Mouse (Mus musculus) heart, postnatal 0 days (tissue): ENCODE measurements around the gene Tmco2. TPM values are rescaled to one million over a fixed set of nuclear protein-coding genes. Genes with fewer than 3 reads are reported as not detected.
"Not testable (repeated sequence)": the region's sequence is repeated elsewhere in the genome, so short reads cannot be mapped to it uniquely, and the experiment has no call there.

Experiments used
- ATAC-seq: fragments of 200-750 bp; cut with Nextera tagmentation; 2 replicates; pipeline ENCODE4 v1.8.0; 2017; ENCODE audit warnings: low read depth, moderate number of reproducible peaks, moderate library complexity; ENCODE audit not compliant: insufficient read depth
- DNase-seq: peaks from one replicate; pipeline ENCODE4 v3.0.0-alpha.2; 2016; ENCODE audit warnings: low spot score
- H3K27ac ChIP-seq: fragments of 300-500 bp; sonication (generic); 2 replicates; pipeline ENCODE4 v1.5.1; 2014; ENCODE audit warnings: low read depth, mild to moderate bottlenecking
- H3K27me3 ChIP-seq: fragments of 300-500 bp; sonication (generic); 2 replicates; pipeline ENCODE4 v1.6.1; 2014; ENCODE audit warnings: low read length, mixed read lengths; ENCODE audit not compliant: control insufficient read depth, insufficient read depth
- H3K36me3 ChIP-seq: fragments of 300-500 bp; sonication (generic); replicated peaks from 2 replicates; pipeline ENCODE4 v1.6.1; 2014; ENCODE audit warnings: low read length, mixed read lengths; ENCODE audit not compliant: control insufficient read depth, insufficient read depth
- H3K4me1 ChIP-seq: fragments of 300-500 bp; sonication (generic); 2 replicates; pipeline ENCODE4 v1.6.1; 2014; ENCODE audit warnings: antibody characterized with exemption; ENCODE audit not compliant: control insufficient read depth, insufficient read depth
- H3K4me2 ChIP-seq: fragments of 300-500 bp; sonication (generic); 2 replicates; pipeline ENCODE4 v1.6.1; 2014; ENCODE audit warnings: low read depth, mild to moderate bottlenecking, low read length, moderate library complexity
- H3K4me3 ChIP-seq: fragments of 300-500 bp; sonication (generic); 2 replicates; pipeline ENCODE4 v1.5.1; 2014; ENCODE audit warnings: low read depth, low read length
- H3K9ac ChIP-seq: fragments of 300-500 bp; sonication (generic); replicated peaks from 2 replicates; pipeline ENCODE4 v1.6.1; 2014; ENCODE audit warnings: low read depth, low read length, mixed read lengths
- H3K9me3 ChIP-seq: fragments of 300-500 bp; sonication (generic); replicated peaks from 2 replicates; pipeline ENCODE4 v1.6.1; 2016; ENCODE audit warnings: low read length; ENCODE audit not compliant: control insufficient read depth
- CTCF ChIP-seq: IDR thresholded peaks from 2 replicates; pipeline ENCODE4 v1.5.1; 2016; ENCODE audit warnings: antibody characterized with exemption, control low read depth, low read depth
- EP300 ChIP-seq: IDR thresholded peaks from 2 replicates; pipeline ENCODE4 v1.6.1; 2016; ENCODE audit warnings: antibody characterized with exemption, low read depth
- WGBS: fragments of 180-500 bp; shearing (Covaris S2); extraction: QIAGEN DNeasy Blood & Tissue Kit; methylation state at CpG from one replicate; pipeline ENCODE4 v1.1.7; 2014; 5-methylcytosine and 5-hydroxymethylcytosine counted together
- polyA plus RNA-seq: library from polyadenylated mRNA; unstranded; fragments of >200 nt; fragmentation: Nextera tagmentation; extraction: Ambion mirVana; gene quantifications from 2 replicates; pipeline ENCODE4 v1.2.1, GENCODE M21; 2015
- total RNA-seq: library from RNA; depleted of rRNA; stranded (reverse); fragments of >200 nt; gene quantifications from 2 replicates; pipeline ENCODE4 v1.2.3, GENCODE M21; 2014; ENCODE audit warnings: low replicate concordance

The Tmco2 gene
- total and polyA plus RNA-seq, 2 experiments from 2014 or later = not detected

DNA sequence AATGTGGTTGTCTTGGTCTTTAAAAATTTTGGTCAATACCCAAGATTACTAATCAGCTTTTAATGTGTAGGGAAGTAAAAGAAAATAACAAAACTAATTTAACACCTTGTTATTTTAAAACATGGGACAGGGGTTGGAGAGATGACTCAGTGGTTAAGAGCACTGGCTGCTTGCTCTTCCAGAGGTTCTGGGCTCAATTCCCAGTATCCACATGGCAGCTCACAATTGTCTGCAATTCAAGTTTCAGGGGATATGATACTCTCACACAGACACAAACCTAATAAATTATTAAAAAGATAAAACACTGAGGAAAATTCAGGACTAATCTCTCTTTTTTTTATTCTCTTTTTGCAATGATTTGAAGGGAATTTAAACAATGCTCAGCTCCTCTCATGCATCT, 24.5 kb downstream of the Tmco2 start:
- H3K4me2 ChIP-seq = no peak overlapping the region
- no peaks in the 10 kb centered on the region for H3K9me3 ChIP-seq
- no peaks in the 10 kb centered on the region for H3K4me1 ChIP-seq
- H3K27ac ChIP-seq = no peak overlapping the region
- DNase-seq = no peak
- no peak for ATAC-seq
- peaks cover 72% of the 10 kb centered on the region for H3K36me3 ChIP-seq
- H3K9ac ChIP-seq = no peak overlapping the region
- H3K4me3 ChIP-seq = no peak overlapping the region
- H3K27me3 ChIP-seq = no peaks in the 10 kb centered on the region
- TF ChIP-seq EP300 = no peak
- no peak for TF ChIP-seq CTCF

DNA sequence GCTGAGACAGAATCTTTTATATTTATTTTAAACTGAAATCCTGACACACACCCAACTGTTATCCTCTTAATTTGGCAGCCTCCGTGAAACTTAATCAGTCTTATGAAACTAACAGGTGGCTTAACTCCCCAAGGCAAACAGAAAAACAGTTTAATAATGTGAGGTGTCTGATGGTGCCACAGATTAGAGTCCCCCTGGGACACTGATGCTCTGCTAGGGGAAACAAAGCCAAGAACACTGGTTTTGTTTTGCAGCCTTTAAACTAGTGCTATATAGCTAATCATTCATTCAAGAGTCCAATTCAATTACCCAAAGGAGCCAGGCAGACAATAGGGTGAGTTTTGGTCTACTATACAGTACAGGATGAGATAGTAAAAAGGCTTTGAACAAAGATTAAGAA, 28.6 kb downstream of the Tmco2 start:
- DNase-seq (no peak), ATAC-seq (no peak)
- H3K27ac ChIP-seq = no peak overlapping the region
- H3K4me3 ChIP-seq = no peak overlapping the region
- TF ChIP-seq EP300 = no peak
- no peak for TF ChIP-seq CTCF
- no peak overlapping the region for H3K4me2 ChIP-seq
- 80% methylated on average over 1 of the region's 1 CpGs for WGBS
- H3K36me3 ChIP-seq = peaks cover 74% of the 10 kb centered on the region
- no peak overlapping the region for H3K9ac ChIP-seq
- H3K9me3 ChIP-seq = no peaks in the 10 kb centered on the region
- no peaks in the 10 kb centered on the region for H3K27me3 ChIP-seq
- H3K4me1 ChIP-seq = no peaks in the 10 kb centered on the region

- H3K27ac ChIP-seq = no peak overlapping the region
- DNase-seq (no peak), ATAC-seq (no peak)
- H3K27me3 ChIP-seq = no peaks in the 10 kb centered on the region
- TF ChIP-seq CTCF (no peak), EP300 (no peak)
- H3K9ac ChIP-seq = no peak overlapping the region
- no peak overlapping the region for H3K4me3 ChIP-seq
- H3K4me1 ChIP-seq = no peaks in the 10 kb centered on the region
- no peak overlapping the region for H3K4me2 ChIP-seq
- H3K9me3 ChIP-seq = no peaks in the 10 kb centered on the region
- H3K36me3 ChIP-seq = peaks cover 75% of the 10 kb centered on the region
- 74% methylated on average over 3 of the region's 3 CpGs for WGBS
These were observed 30.9 kb downstream of the Tmco2 start for GRCm38 (mm10) chr4:121077915-121078646.

DNA sequence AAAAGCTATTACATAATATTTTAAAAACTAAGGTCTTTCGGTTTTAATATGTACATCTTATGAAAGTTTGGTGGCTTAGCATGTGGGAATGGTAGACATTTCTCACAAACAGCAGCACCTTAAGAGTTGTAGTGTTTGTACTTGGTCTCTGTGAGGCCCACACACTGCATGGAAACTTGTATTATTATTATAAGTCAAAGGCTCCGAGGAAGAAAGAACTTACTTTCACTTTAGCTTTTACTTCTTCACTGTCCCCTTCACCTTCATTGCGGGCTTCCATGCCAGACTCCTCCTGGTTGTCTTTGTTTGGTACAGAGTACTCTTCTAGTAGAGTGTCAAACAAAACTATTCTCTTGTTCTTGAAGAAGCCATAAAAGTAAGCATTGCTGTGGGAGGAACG, 34.8 kb downstream of the Tmco2 start:
- TF ChIP-seq EP300 = no peak
- no peak for TF ChIP-seq CTCF
- peaks cover 59% of the 10 kb centered on the region for H3K36me3 ChIP-seq
- no peak overlapping the region for H3K4me2 ChIP-seq
- no peaks in the 10 kb centered on the region for H3K27me3 ChIP-seq
- no peaks in the 10 kb centered on the region for H3K4me1 ChIP-seq
- no peaks in the 10 kb centered on the region for H3K9me3 ChIP-seq
- no peak overlapping the region for H3K27ac ChIP-seq
- ATAC-seq (no peak), DNase-seq (no peak)
- H3K4me3 ChIP-seq = no peak overlapping the region
- no peak overlapping the region for H3K9ac ChIP-seq
- 90% methylated on average over 4 of the region's 4 CpGs for WGBS

DNA sequence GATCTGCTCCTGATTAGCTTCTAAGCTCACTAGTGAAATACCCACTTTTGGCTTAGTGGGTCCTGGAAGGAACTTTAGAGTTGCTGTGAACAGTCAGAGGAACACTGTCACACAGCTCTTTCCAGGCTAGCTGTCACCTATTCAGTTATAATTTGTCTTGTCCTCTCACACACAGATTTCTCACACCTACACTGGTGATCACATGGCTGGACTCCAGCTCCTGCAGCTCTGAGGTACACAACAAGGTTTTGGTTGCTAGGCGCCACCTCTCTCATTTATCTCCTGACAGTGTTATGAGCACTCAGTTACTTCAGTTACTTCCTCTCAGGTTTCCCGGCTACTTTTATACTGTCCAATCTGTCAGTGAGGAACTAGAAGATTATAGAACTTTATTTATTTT, 43.7 kb downstream of the Tmco2 start:
- H3K36me3 ChIP-seq = peaks cover 47% of the 10 kb centered on the region
- H3K27me3 ChIP-seq = no peaks in the 10 kb centered on the region
- DNase-seq (no peak), ATAC-seq (peak; percentile 57)
- 44% methylated on average over 2 of the region's 2 CpGs for WGBS
- no peak overlapping the region for H3K4me2 ChIP-seq
- no peak overlapping the region for H3K4me3 ChIP-seq
- H3K9ac ChIP-seq = no peak overlapping the region
- no peak overlapping the region for H3K27ac ChIP-seq
- no peaks in the 10 kb centered on the region for H3K4me1 ChIP-seq
- no peaks in the 10 kb centered on the region for H3K9me3 ChIP-seq
- TF ChIP-seq EP300 (no peak), CTCF (no peak)

GRCm38 (mm10) chr4:121059218-121059617, 49.8 kb downstream of the Tmco2 start:
- H3K27me3 ChIP-seq, H3K9ac ChIP-seq, H3K4me3 ChIP-seq, H3K9me3 ChIP-seq, H3K4me1 ChIP-seq, H3K4me2 ChIP-seq, ATAC-seq, DNase-seq, H3K27ac ChIP-seq: not testable (repeated sequence)
- 58% methylated on average over 10 of the region's 10 CpGs for WGBS
- peaks cover 28% of the 10 kb centered on the region for H3K36me3 ChIP-seq
